Mouse (Mus musculus) CH12.LX (cell line): ENCODE measurements around the gene Plekha8.
A peak's percentile ranks its signal among the peaks of the same experiment; 100 is the strongest.

Source experiments
- CTCF ChIP-seq, 2 experiments: IDR thresholded peaks in 1 of 2; conservative IDR thresholded peaks in 1 of 2; 2 replicates each; pipeline ENCODE4 v1.5.1; 2011 to 2012; ENCODE audit warnings: low read depth in 2 of 2, low read length in 2 of 2, improper control_type of control experiment in 1 of 2, inconsistent platforms in 1 of 2, mild to moderate bottlenecking in 1 of 2, moderate library complexity in 1 of 2
- PAX5 ChIP-seq: IDR thresholded peaks from 2 replicates; pipeline ENCODE4 v1.6.1; 2012; ENCODE audit warnings: low read length, inconsistent platforms, mixed read lengths
- ZC3H11A ChIP-seq: IDR thresholded peaks from 2 replicates; pipeline ENCODE4 v1.6.1; 2012; ENCODE audit warnings: low read depth, mild to moderate bottlenecking, inconsistent platforms, low read length, improper control_type of control experiment
- ZMIZ1 ChIP-seq: IDR thresholded peaks from 2 replicates; pipeline ENCODE4 v1.6.1; 2012; ENCODE audit warnings: low read depth, mild to moderate bottlenecking, inconsistent platforms, low read length, improper control_type of control experiment

GRCm38 (mm10) chr6:54629734-54630133 is 34.8 kb downstream of the Plekha8 start:
- TF ChIP-seq CTCF (conservative IDR thresholded peaks at IDR 0.05 in 1 of 2, IDR thresholded peaks at IDR 0.05 in 1 of 2; ENCODE audit: low read depth in 2 of 2, low read length in 2 of 2) = peak in 1 of 2 experiments; percentile 55; a peak in 2 of 4 replicates
- no peak for TF ChIP-seq PAX5
- TF ChIP-seq ZC3H11A = no peak
- TF ChIP-seq ZMIZ1 = no peak
